Mouse (Mus musculus) gastrocnemius, postnatal 36 days (tissue): ENCODE measurements around the gene Hyal3. TPM values are rescaled to one million over a fixed set of nuclear protein-coding genes. Genes with fewer than 3 reads are reported as not detected.

Experiments used
- DNase-seq, 2 experiments: peaks; one replicate each; pipeline ENCODE4 v3.0.0; 2022
- intact Hi-C: fragments of 180-260 bp; cut with DNase I; formaldehyde crosslinking; loops from one replicate; pipeline ENCODE4 v1.15.1; 2025
- total RNA-seq, 2 experiments: library from RNA; stranded (reverse); gene quantifications; 2 replicates each; pipeline ENCODE4 v1.2.3; 2021

The Hyal3 gene
- total RNA-seq, 2 experiments from 2014 or later: 0.23 to 0.27 TPM

- intact Hi-C loops: loop anchor here (2.0 kb wide), 1 partner anchor 20 kb away; no protein-coding TSS in a partner anchor
- peak; percentile 98 for DNase-seq
Measured at GRCm38 (mm10) chr9:107612191-107612944, 31.8 kb downstream of the Hyal3 start.

DNA sequence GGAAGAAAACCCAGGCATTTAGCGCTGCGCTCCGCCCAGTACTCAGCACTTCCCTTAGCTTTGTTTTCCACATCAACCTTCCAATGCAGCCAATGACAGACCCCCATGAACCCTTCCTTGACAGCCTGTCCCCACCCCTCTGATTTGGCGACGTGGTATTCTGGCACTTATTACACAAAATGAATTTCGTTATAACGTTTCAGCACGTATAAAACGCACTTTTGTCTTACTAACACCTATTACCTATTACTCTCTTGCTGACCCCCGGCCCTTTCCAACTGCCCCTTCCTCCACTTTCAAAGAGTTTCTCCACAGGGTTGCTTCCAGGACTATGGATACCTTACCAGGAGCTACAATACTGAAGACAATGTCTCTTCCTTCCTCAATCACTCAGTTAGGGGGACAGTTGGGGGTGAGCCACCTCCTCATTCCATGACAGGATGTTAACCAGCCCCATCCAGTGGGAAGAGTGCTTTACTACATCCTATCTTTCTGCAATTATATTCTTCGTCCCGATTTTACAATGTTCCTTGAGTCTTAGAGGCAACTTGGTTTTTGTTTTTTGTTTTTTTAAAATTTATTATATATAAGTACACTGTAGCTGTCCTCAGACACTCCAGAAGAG, 32.4 kb downstream of the Hyal3 start:
- no peak for DNase-seq
- intact Hi-C loops: loop anchor here (2.0 kb wide), 1 partner anchor 20 kb away; no protein-coding TSS in a partner anchor

DNA sequence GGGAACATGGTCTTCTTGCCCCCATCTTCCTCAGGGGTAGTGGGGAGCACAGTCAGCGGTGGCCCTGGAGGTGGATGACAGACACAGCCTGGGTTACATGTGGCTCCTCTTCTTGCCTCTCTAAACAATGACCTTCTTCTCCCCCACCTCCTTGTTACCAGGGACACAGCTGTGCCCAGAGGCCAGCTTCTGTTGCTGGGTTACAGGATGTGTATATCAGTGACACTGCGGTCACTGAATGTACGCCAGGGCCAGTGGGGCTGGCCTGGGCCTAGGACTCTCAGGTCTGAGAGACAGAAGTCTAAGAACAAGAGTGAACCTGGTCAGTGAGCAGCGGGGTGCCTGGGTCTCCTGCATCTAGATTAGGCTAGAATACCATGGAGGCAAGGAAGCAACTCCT, 34.4 kb downstream of the Hyal3 start:
- no peak for DNase-seq
- intact Hi-C loops: no loop called here

GRCm38 (mm10) chr9:107617461-107617860, 36.8 kb downstream of the Hyal3 start:
- DNase-seq: no peak
- intact Hi-C loops: no loop called here

GRCm38 (mm10) chr9:107618098-107618497, 37.5 kb downstream of the Hyal3 start:
- DNase-seq: no peak
- intact Hi-C loops: no loop called here

- DNase-seq: no peak
- intact Hi-C loops: no loop called here
Measured at GRCm38 (mm10) chr9:107618778-107619545, 38.3 kb downstream of the Hyal3 start.

GRCm38 (mm10) chr9:107619546-107619879, 38.9 kb downstream of the Hyal3 start:
- intact Hi-C loops: no loop called here
- DNase-seq: no peak

DNA sequence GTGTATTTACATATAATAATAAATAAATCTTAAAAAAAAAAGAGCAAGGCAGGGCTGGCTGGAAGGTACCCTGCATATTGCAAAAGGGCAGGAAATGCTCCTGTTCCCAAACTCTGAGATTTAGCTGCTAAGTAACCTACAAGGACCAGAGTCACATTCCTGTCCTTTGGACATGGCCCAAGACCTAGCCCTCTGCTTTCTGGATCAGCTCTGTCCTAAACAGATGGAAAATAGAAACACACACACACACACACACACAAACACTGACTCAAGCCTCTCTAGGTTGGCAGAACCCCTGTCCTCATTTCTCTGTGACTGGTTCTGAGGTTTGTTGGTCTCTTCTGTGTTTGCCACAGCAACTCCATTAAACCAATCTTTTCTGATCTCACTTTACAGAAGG, 40.3 kb downstream of the Hyal3 start:
- intact Hi-C loops: no loop called here
- DNase-seq: no peak

- peak in 1 of 2 experiments; percentile 27 for DNase-seq
Measured at GRCm38 (mm10) chr9:107624539-107624938, 43.9 kb downstream of the Hyal3 start.

GRCm38 (mm10) chr9:107624951-107625350, 44.3 kb downstream of the Hyal3 start:
- intact Hi-C loops: no loop called here
- DNase-seq: no peak

More at GRCm38 (mm10) chr9:107624539-107624938, 43.9 kb downstream of the Hyal3 start:
- intact Hi-C loops: no loop called here

DNA sequence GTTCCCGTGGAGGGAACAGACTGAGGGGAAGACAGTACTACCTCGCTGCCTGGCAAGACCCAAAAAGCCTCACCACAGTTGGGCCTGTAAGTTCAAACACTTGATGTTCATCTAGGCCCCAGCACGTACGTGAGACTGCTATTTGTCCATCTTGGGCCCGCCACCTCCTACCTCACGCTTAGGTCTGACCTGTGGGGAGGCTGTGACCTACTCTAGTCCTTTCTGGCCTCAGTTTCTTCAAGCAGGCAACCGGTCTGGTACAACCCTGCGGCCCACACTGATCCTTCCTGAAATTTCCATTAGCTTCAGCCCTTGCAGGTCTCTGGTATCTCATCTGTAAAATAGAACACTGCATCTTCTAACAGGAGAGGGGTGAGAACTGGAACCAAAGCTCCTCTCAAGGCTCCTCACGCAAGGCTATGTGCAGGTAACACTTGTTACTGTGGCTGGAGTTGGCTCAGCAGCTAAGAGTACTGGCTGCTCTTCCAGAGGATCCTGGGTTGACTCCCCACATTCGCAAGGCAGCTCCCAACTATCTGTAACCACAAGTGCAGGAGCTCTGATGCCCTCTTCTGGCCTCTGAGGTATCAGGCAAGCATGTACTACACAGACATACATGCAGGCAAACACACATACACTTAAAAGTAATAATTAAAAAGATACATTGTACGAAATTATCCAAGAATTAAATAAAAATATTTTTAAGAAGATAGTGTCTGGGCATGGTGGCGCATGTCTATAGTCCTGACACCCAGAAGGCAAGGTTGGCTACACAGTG, 44.9 kb downstream of the Hyal3 start:
- intact Hi-C loops: loop anchor here (2.0 kb wide), 1 partner anchor 19 kb away; no protein-coding TSS in a partner anchor
- DNase-seq: no peak

GRCm38 (mm10) chr9:107626158-107626843, 45.7 kb downstream of the Hyal3 start:
- peak in 1 of 2 experiments; percentile 17 for DNase-seq
- intact Hi-C loops: loop anchor here (2.0 kb wide), 1 partner anchor 18 kb away; no protein-coding TSS in a partner anchor

- intact Hi-C loops: loop anchor here (2.0 kb wide), 1 partner anchor 18 kb away; no protein-coding TSS in a partner anchor
- peak; percentile 70 to 81 for DNase-seq
Measured at GRCm38 (mm10) chr9:107626844-107627277, 46.2 kb downstream of the Hyal3 start.

- no peak for DNase-seq
- intact Hi-C loops: loop anchor here (2.0 kb wide), 1 partner anchor 17 kb away; no protein-coding TSS in a partner anchor
Measured at GRCm38 (mm10) chr9:107627387-107628255, 47.0 kb downstream of the Hyal3 start.

- no peak for DNase-seq
- intact Hi-C loops: no loop called here
Measured at GRCm38 (mm10) chr9:107628721-107629410, 48.2 kb downstream of the Hyal3 start.

DNA sequence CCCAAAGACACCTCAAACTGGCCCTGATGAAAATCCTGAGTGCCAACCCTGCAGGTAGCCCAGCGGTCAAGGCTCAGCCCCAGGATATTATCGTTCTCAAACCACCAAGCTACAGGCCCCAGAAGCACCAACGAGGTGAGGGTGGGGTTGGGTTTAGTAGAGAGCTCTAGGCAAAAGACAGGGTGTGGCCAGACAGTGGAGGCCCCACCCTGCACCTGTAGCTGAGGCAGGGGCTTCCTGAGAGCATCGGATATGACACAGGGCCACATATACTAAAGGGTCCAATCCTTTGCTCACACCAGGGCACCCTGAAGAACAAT, 48.8 kb downstream of the Hyal3 start:
- no peak for DNase-seq
- intact Hi-C loops: no loop called here

GRCm38 (mm10) chr9:107629901-107630425, 49.3 kb downstream of the Hyal3 start:
- intact Hi-C loops: no loop called here
- no peak for DNase-seq

DNA sequence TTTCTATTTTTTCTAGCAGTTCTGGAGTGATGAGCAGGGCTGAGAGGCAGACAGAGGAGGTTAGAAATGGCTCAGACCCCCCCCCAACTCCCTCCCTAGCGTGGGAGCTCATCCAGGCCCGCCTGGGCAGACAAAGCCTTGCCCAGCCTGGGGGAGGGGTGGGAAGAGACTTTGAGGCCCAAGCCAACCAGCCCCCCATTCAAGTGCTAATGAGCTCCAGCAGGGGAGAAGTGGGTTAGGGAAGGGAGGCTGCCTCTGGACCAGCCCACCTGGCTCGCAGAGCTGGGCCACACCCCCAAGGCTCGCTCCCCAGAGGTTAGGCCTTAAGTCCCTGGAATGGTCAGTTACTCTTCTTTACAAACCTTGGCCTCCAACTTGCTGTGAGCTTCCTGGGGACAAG, 50.0 kb downstream of the Hyal3 start:
- DNase-seq: peak in 1 of 2 experiments; percentile 33
- intact Hi-C loops: no loop called here
